In genomic region chr9:123148430-123148829, GRCm38 (mm10) we compare ENCODE assay signal across 17 mouse cellular contexts. TPM values are rescaled to one million over a fixed set of nuclear protein-coding genes. Genes with fewer than 3 reads are reported as not detected.
DNase-seq lines count a peak whose midpoint lies in the region.
"Had no signal": no experiment of that assay in that cellular context is flagged by ENCODE, and none has a peak within 500 bp of the region (broad histone marks: within the 10 kb centered on the region; RNA-seq: fewer than 3 reads in every experiment).

No protein-coding gene starts in this region.

- peak overlapping the region; percentile 79; the same call in 1 of the 2 replicates for H3K27ac ChIP-seq in brown adipose tissue, adult 24 weeks (replicated peaks; ENCODE audit: low read depth, low read length)
- H3K27ac ChIP-seq: embryonic facial prominence, embryonic 12.5 days; forebrain, embryonic 12.5 days; hindbrain, postnatal 0 days; limb, embryonic 12.5 days had no signal

- peak; percentile 72 for DNase-seq in gastrocnemius, adult 18-20 months (ENCODE audit: low spot score)
- no peak for DNase-seq in gastrocnemius, postnatal 10 days
- DNase-seq in heart, postnatal 14 days, result peak; percentile 55 to 62
- peak; percentile 55 for DNase-seq in lung, postnatal 10 days
- DNase-seq in spleen, postnatal 4 days (ENCODE audit: low spot score in 2 of 2), result no peak
- no peak for DNase-seq in left cerebral cortex, postnatal 10 days (ENCODE audit: extremely low spot score in 1 of 2, low spot score in 2 of 2)
- no peak for DNase-seq in adrenal gland, adult 18-20 months (ENCODE audit: low spot score in 2 of 2)
- DNase-seq: cerebellum, postnatal 10 days; layer of hippocampus, adult 9-11 months; right cerebral cortex, postnatal 25 days had no signal

- intact Hi-C loops in heart, postnatal 14 days (cut with DNase I), result no loop called here
- intact Hi-C loops in left cerebral cortex, postnatal 10 days (cut with DNase I), result no loop called here

- no peaks in the 10 kb centered on the region; the same call in 1 of the 2 replicates for H3K4me1 ChIP-seq in brown adipose tissue, adult 24 weeks (ENCODE audit: control insufficient read depth, insufficient read depth, insufficient read length, low read length)
- H3K4me1 ChIP-seq: embryonic facial prominence, embryonic 12.5 days; forebrain, embryonic 12.5 days; limb, embryonic 12.5 days had no signal

- no peak overlapping the region for H3K4me3 ChIP-seq in brown adipose tissue, adult 24 weeks (ENCODE audit: insufficient read depth, low read depth, low read length)
- H3K4me3 ChIP-seq: embryonic facial prominence, embryonic 12.5 days; forebrain, embryonic 12.5 days; limb, embryonic 12.5 days had no signal

RNA-seq across cellular contexts. Expression of gene Clec3b, which starts 2.3 kb away (rescaled TPM):
- 10 to 100 TPM; 39.9 to 42.7 TPM for total RNA-seq in gastrocnemius, adult 18-20 months (2021)
- total RNA-seq in gastrocnemius, postnatal 10 days (2021), result 100 to 1,000 TPM in 1 of 2 experiments, 10 to 100 TPM in 1; 92.5 to 112 TPM
- polyA plus RNA-seq in brown adipose tissue, adult 24 weeks (2012; ENCODE audit: insufficient read depth, insufficient read length, missing spikeins), result 62.1 and 62.5 TPM in 2 replicates
- total RNA-seq in heart, postnatal 14 days (2021), result 10 to 100 TPM; 62.4 to 67.9 TPM
- total RNA-seq in left cerebral cortex, postnatal 10 days (2021), result 1 to 10 TPM; 5.4 to 6.2 TPM
- total RNA-seq in adrenal gland, adult 18-20 months (2021), result 10 to 100 TPM; 21.6 to 53.1 TPM
- total RNA-seq: ES-E14; megakaryocyte, adult 5-6 weeks had no signal
- polyA plus RNA-seq: limb, embryonic 12.5 days had no signal

RNA-seq across cellular contexts. Expression of gene Exosc7, which starts 35.4 kb away (rescaled TPM):
- 10 to 100 TPM; 18.7 to 20.3 TPM for total RNA-seq in gastrocnemius, adult 18-20 months (2021)
- 10 to 100 TPM; 18.7 to 24.0 TPM for total RNA-seq in gastrocnemius, postnatal 10 days (2021)
- 18.3 and 27.9 TPM in 2 replicates for polyA plus RNA-seq in brown adipose tissue, adult 24 weeks (2012; ENCODE audit: insufficient read depth, insufficient read length, missing spikeins)
- total RNA-seq in heart, postnatal 14 days (2021), result 10 to 100 TPM; 25.5 to 30.8 TPM
- 10 to 100 TPM; 38.4 to 40.1 TPM for total RNA-seq in left cerebral cortex, postnatal 10 days (2021)
- total RNA-seq in adrenal gland, adult 18-20 months (2021), result 10 to 100 TPM; 27.3 to 34.6 TPM

RNA-seq across cellular contexts. Expression of gene Zdhhc3, which starts 35.4 kb away (rescaled TPM):
- total RNA-seq in gastrocnemius, adult 18-20 months (2021), result 10 to 100 TPM; 59.7 to 66.6 TPM
- total RNA-seq in gastrocnemius, postnatal 10 days (2021), result 10 to 100 TPM; 43.3 to 46.9 TPM
- 22.4 and 35.2 TPM in 2 replicates for polyA plus RNA-seq in brown adipose tissue, adult 24 weeks (2012; ENCODE audit: insufficient read depth, insufficient read length, missing spikeins)
- total RNA-seq in heart, postnatal 14 days (2021), result 10 to 100 TPM; 43.2 to 45.0 TPM
- total RNA-seq in left cerebral cortex, postnatal 10 days (2021), result 10 to 100 TPM; 77.2 to 79.9 TPM
- 10 to 100 TPM; 53.5 to 76.3 TPM for total RNA-seq in adrenal gland, adult 18-20 months (2021)

Comparison
In these comparisons a context has a peak if more than half of its experiments do, and no peak if none do; other contexts are left out.
1. DNase-seq: peak in gastrocnemius, adult 18-20 months (single experiment), heart, postnatal 14 days (2 of 2) and lung, postnatal 10 days (single experiment); none in gastrocnemius, postnatal 10 days (single experiment), spleen, postnatal 4 days (0 of 2), left cerebral cortex, postnatal 10 days (0 of 2) and adrenal gland, adult 18-20 months (0 of 2).